Mouse (Mus musculus): ENCODE results near the gene Lrrc28.

Lrrc28 gene

GRCm38 (mm10) chr7:67596322-67596721 is 48.7 kb downstream of the Lrrc28 start:
- no peak for DNase-seq (ENCODE audit: low read depth, low spot score)

GRCm38 (mm10) chr7:67593902-67594301 is 51.2 kb downstream of the Lrrc28 start:
- no peak for DNase-seq (ENCODE audit: low read depth, low spot score)

- no peak for DNase-seq (ENCODE audit: low read depth, low spot score)
Measured at GRCm38 (mm10) chr7:67592670-67593069, 52.4 kb downstream of the Lrrc28 start.

- no peak for DNase-seq (ENCODE audit: low read depth, low spot score)
Measured at GRCm38 (mm10) chr7:67588743-67589142, 56.3 kb downstream of the Lrrc28 start.

GRCm38 (mm10) chr7:67586479-67586878 is 58.6 kb downstream of the Lrrc28 start:
- DNase-seq (ENCODE audit: low read depth, low spot score) = no peak

GRCm38 (mm10) chr7:67583852-67584251 is 61.2 kb downstream of the Lrrc28 start:
- DNase-seq (ENCODE audit: low read depth, low spot score) = no peak

- no peak for DNase-seq (ENCODE audit: low read depth, low spot score)
Measured at GRCm38 (mm10) chr7:67578783-67579482, 66.1 kb downstream of the Lrrc28 start.

- DNase-seq (ENCODE audit: low read depth, low spot score) = no peak
Measured at GRCm38 (mm10) chr7:67578044-67578443, 67.0 kb downstream of the Lrrc28 start.

- no peak for DNase-seq (ENCODE audit: low read depth, low spot score)
Measured at GRCm38 (mm10) chr7:67566510-67567237, 78.4 kb downstream of the Lrrc28 start.

GRCm38 (mm10) chr7:67565132-67565531 is 79.9 kb downstream of the Lrrc28 start:
- DNase-seq (ENCODE audit: low read depth, low spot score) = no peak

- DNase-seq (ENCODE audit: low read depth, low spot score) = no peak
Measured at GRCm38 (mm10) chr7:67562176-67562575, 82.9 kb downstream of the Lrrc28 start.

- DNase-seq (ENCODE audit: low read depth, low spot score) = no peak
Measured at GRCm38 (mm10) chr7:67559486-67559885, 85.6 kb downstream of the Lrrc28 start.

- no peak for DNase-seq (ENCODE audit: low read depth, low spot score)
Measured at GRCm38 (mm10) chr7:67558230-67558629, 86.8 kb downstream of the Lrrc28 start.

- DNase-seq (ENCODE audit: low read depth, low spot score) = no peak
Measured at GRCm38 (mm10) chr7:67554863-67555262, 90.2 kb downstream of the Lrrc28 start.

GRCm38 (mm10) chr7:67551242-67551641 is 93.8 kb downstream of the Lrrc28 start:
- DNase-seq (ENCODE audit: low read depth, low spot score) = no peak

- DNase-seq (ENCODE audit: low read depth, low spot score) = peak; percentile 43
Measured at GRCm38 (mm10) chr7:67549073-67549561, 96.0 kb downstream of the Lrrc28 start.

GRCm38 (mm10) chr7:67548599-67549041 is 96.4 kb downstream of the Lrrc28 start:
- no peak for DNase-seq (ENCODE audit: low read depth, low spot score)

GRCm38 (mm10) chr7:67546282-67546681 is 98.8 kb downstream of the Lrrc28 start:
- no peak for DNase-seq (ENCODE audit: low read depth, low spot score)

- DNase-seq (ENCODE audit: low read depth, low spot score) = no peak
Measured at GRCm38 (mm10) chr7:67544586-67544985, 100.5 kb downstream of the Lrrc28 start.

GRCm38 (mm10) chr7:67543641-67544040 is 101.4 kb downstream of the Lrrc28 start:
- DNase-seq (ENCODE audit: low read depth, low spot score) = no peak

GRCm38 (mm10) chr7:67536588-67537372 is 108.3 kb downstream of the Lrrc28 start:
- no peak for DNase-seq (ENCODE audit: low read depth, low spot score)

GRCm38 (mm10) chr7:67535941-67536340 is 109.1 kb downstream of the Lrrc28 start:
- no peak for DNase-seq (ENCODE audit: low read depth, low spot score)

Data from embryo, embryonic 11.5 days (tissue).